Mouse (Mus musculus): Measurements from ENCODE around the gene Prph. TPM values are rescaled to one million over a fixed set of nuclear protein-coding genes. Genes with fewer than 3 reads are reported as not detected.

The Prph gene
- 5.9 and 12.6 TPM in 2 replicates for polyA plus RNA-seq (2015; fragmentation: Nextera tagmentation; extraction: Ambion mirVana)

- under 1% methylated on average over 27 of the region's 30 CpGs for WGBS
- H3K9me3 ChIP-seq (replicated peaks): no peaks in the 10 kb centered on the region
These were observed at the start of gene Prph for GRCm38 (mm10) chr15:99055040-99055439. Gene Prph, plus strand, starts transcription at chr15:99055174.

GRCm38 (mm10) chr15:99008801-99009241 lies 46.2 kb upstream of the Prph start:
- Histone ChIP-seq H3K4me3 (replicated peaks) (no peak overlapping the region), H3K27ac (peak overlapping the region; percentile 64), H3K9ac (no peak overlapping the region), H3K27me3 (no peaks in the 10 kb centered on the region), H3K9me3 (replicated peaks) (no peaks in the 10 kb centered on the region), H3K4me1 (peaks cover 11% of the 10 kb centered on the region; the same call in 1 of the 2 replicates), H3K36me3 (no peaks in the 10 kb centered on the region), H3K4me2 (no peak overlapping the region)
- WGBS: 26% methylated on average over 6 of the region's 6 CpGs
- ATAC-seq (replicated peaks; ENCODE audit: low FRiP score): no peak

More at GRCm38 (mm10) chr15:99055040-99055439, at the start of gene Prph:
- Histone ChIP-seq H3K4me3 (replicated peaks) (peak within 1 kb of the TSS; percentile 37), H3K9ac (peak within 1 kb of the TSS; percentile 22; the same call in 1 of the 2 replicates), H3K27ac (no peak within 1 kb of the TSS), H3K27me3 (peaks cover 86% of the 10 kb centered on the region), H3K4me2 (peak within 1 kb of the TSS; percentile 58), H3K36me3 (no peaks in the 10 kb centered on the region), H3K4me1 (peaks cover 41% of the 10 kb centered on the region)
- ATAC-seq (replicated peaks; ENCODE audit: low FRiP score): no peak

GRCm38 (mm10) chr15:99010896-99011295 lies 44.1 kb upstream of the Prph start:
- Histone ChIP-seq H3K27ac (no peak overlapping the region), H3K9me3 (replicated peaks) (no peaks in the 10 kb centered on the region), H3K4me3 (replicated peaks) (no peak overlapping the region), H3K36me3 (no peaks in the 10 kb centered on the region), H3K4me2 (no peak overlapping the region), H3K4me1 (peaks cover 27% of the 10 kb centered on the region; the same call in 1 of the 2 replicates), H3K27me3 (no peaks in the 10 kb centered on the region), H3K9ac (no peak overlapping the region)
- ATAC-seq (replicated peaks; ENCODE audit: low FRiP score): no peak
- 67% methylated on average over 1 of the region's 2 CpGs for WGBS

- H3K9ac ChIP-seq: no peak overlapping the region
- no peaks in the 10 kb centered on the region for H3K9me3 ChIP-seq (replicated peaks)
- ATAC-seq (replicated peaks; ENCODE audit: low FRiP score): no peak
- no peaks in the 10 kb centered on the region for H3K36me3 ChIP-seq
- no peaks in the 10 kb centered on the region for H3K27me3 ChIP-seq
- no peak overlapping the region for H3K4me3 ChIP-seq (replicated peaks)
- H3K27ac ChIP-seq: peak overlapping the region; percentile 41; the same call in 1 of the 2 replicates
- 51% methylated on average over 3 of the region's 3 CpGs for WGBS
- H3K4me1 ChIP-seq: peaks cover 27% of the 10 kb centered on the region; the same call in 1 of the 2 replicates
- H3K4me2 ChIP-seq: no peak overlapping the region
These were observed 43.0 kb upstream of the Prph start for GRCm38 (mm10) chr15:99011946-99012345.

- Histone ChIP-seq H3K27ac (peak overlapping the region; percentile 70), H3K9ac (no peak overlapping the region), H3K4me3 (replicated peaks) (no peak overlapping the region), H3K9me3 (replicated peaks) (no peaks in the 10 kb centered on the region), H3K36me3 (no peaks in the 10 kb centered on the region), H3K4me2 (peak overlapping the region; percentile 28), H3K27me3 (no peaks in the 10 kb centered on the region), H3K4me1 (peaks cover 47% of the 10 kb centered on the region)
- WGBS: 32% methylated on average over 9 of the region's 9 CpGs
- ATAC-seq (replicated peaks; ENCODE audit: low FRiP score): 0 out of 2 replicates have a peak, but pooled peaks have one; percentile 30
These were observed 40.4 kb upstream of the Prph start for GRCm38 (mm10) chr15:99014496-99015030.

GRCm38 (mm10) chr15:99017355-99017761 lies 37.6 kb upstream of the Prph start:
- peak; percentile 63; the same call in 1 of the 2 replicates for ATAC-seq (replicated peaks; ENCODE audit: low FRiP score)
- no peak overlapping the region for H3K9ac ChIP-seq
- H3K4me2 ChIP-seq: peak overlapping the region; percentile 12; the same call in 1 of the 2 replicates
- H3K27me3 ChIP-seq: no peaks in the 10 kb centered on the region
- WGBS: 58% methylated on average over 8 of the region's 8 CpGs
- H3K9me3 ChIP-seq (replicated peaks): no peaks in the 10 kb centered on the region
- H3K27ac ChIP-seq: peak overlapping the region; percentile 89
- no peak overlapping the region for H3K4me3 ChIP-seq (replicated peaks)
- H3K36me3 ChIP-seq: no peaks in the 10 kb centered on the region
- H3K4me1 ChIP-seq: peaks cover 46% of the 10 kb centered on the region

- ATAC-seq (replicated peaks; ENCODE audit: low FRiP score): peak; percentile 55; the same call in 1 of the 2 replicates
- no peak overlapping the region for H3K9ac ChIP-seq
- peak overlapping the region; percentile 12; the same call in 1 of the 2 replicates for H3K4me2 ChIP-seq
- 39% methylated on average over 9 of the region's 9 CpGs for WGBS
- H3K4me1 ChIP-seq: peaks cover 46% of the 10 kb centered on the region
- no peak overlapping the region for H3K4me3 ChIP-seq (replicated peaks)
- peak overlapping the region; percentile 89 for H3K27ac ChIP-seq
- H3K9me3 ChIP-seq (replicated peaks): no peaks in the 10 kb centered on the region
- H3K27me3 ChIP-seq: no peaks in the 10 kb centered on the region
- no peaks in the 10 kb centered on the region for H3K36me3 ChIP-seq
These were observed 37.0 kb upstream of the Prph start for GRCm38 (mm10) chr15:99017986-99018385.

- Histone ChIP-seq H3K4me3 (replicated peaks) (no peak overlapping the region), H3K9ac (no peak overlapping the region), H3K9me3 (replicated peaks) (no peaks in the 10 kb centered on the region), H3K36me3 (no peaks in the 10 kb centered on the region), H3K4me1 (peaks cover 46% of the 10 kb centered on the region), H3K27ac (peak overlapping the region; percentile 89), H3K27me3 (no peaks in the 10 kb centered on the region), H3K4me2 (no peak overlapping the region)
- WGBS: 73% methylated on average over 4 of the region's 4 CpGs
- ATAC-seq (replicated peaks; ENCODE audit: low FRiP score): no peak
These were observed 36.3 kb upstream of the Prph start for GRCm38 (mm10) chr15:99018630-99019029.

GRCm38 (mm10) chr15:99019436-99019835 lies 35.5 kb upstream of the Prph start:
- H3K4me3 ChIP-seq (replicated peaks): no peak overlapping the region
- no peaks in the 10 kb centered on the region for H3K36me3 ChIP-seq
- peaks cover 39% of the 10 kb centered on the region for H3K4me1 ChIP-seq
- no peak overlapping the region; the same call in 1 of the 2 replicates for H3K27ac ChIP-seq
- WGBS: 39% methylated on average over 8 of the region's 8 CpGs
- H3K9ac ChIP-seq: no peak overlapping the region
- no peaks in the 10 kb centered on the region for H3K9me3 ChIP-seq (replicated peaks)
- no peak for ATAC-seq (replicated peaks; ENCODE audit: low FRiP score)
- no peaks in the 10 kb centered on the region; the same call in 1 of the 2 replicates for H3K27me3 ChIP-seq
- H3K4me2 ChIP-seq: no peak overlapping the region

- no peaks in the 10 kb centered on the region for H3K9me3 ChIP-seq (replicated peaks)
- H3K4me3 ChIP-seq (replicated peaks): no peak overlapping the region
- WGBS: 94% methylated on average over 4 of the region's 4 CpGs
- no peak overlapping the region for H3K9ac ChIP-seq
- no peak overlapping the region for H3K27ac ChIP-seq
- peaks cover 34% of the 10 kb centered on the region for H3K4me1 ChIP-seq
- no peaks in the 10 kb centered on the region; the same call in 1 of the 2 replicates for H3K27me3 ChIP-seq
- no peak for ATAC-seq (replicated peaks; ENCODE audit: low FRiP score)
- H3K4me2 ChIP-seq: no peak overlapping the region
- H3K36me3 ChIP-seq: no peaks in the 10 kb centered on the region
These were observed 34.8 kb upstream of the Prph start for GRCm38 (mm10) chr15:99020171-99020570.

- no peak overlapping the region for H3K9ac ChIP-seq
- no peaks in the 10 kb centered on the region for H3K9me3 ChIP-seq (replicated peaks)
- no peaks in the 10 kb centered on the region; the same call in 1 of the 2 replicates for H3K27me3 ChIP-seq
- no peak overlapping the region for H3K4me3 ChIP-seq (replicated peaks)
- H3K27ac ChIP-seq: no peak overlapping the region
- ATAC-seq (replicated peaks; ENCODE audit: low FRiP score): no peak
- 96% methylated on average over 7 of the region's 7 CpGs for WGBS
- H3K36me3 ChIP-seq: no peaks in the 10 kb centered on the region
- H3K4me1 ChIP-seq: peaks cover 32% of the 10 kb centered on the region
- no peak overlapping the region for H3K4me2 ChIP-seq
These were observed 33.7 kb upstream of the Prph start for GRCm38 (mm10) chr15:99021255-99021654.

- H3K27me3 ChIP-seq: no peaks in the 10 kb centered on the region; the same call in 1 of the 2 replicates
- H3K27ac ChIP-seq: no peak overlapping the region
- no peaks in the 10 kb centered on the region for H3K9me3 ChIP-seq (replicated peaks)
- no peak overlapping the region for H3K9ac ChIP-seq
- no peak overlapping the region for H3K4me3 ChIP-seq (replicated peaks)
- peaks cover 19% of the 10 kb centered on the region for H3K4me1 ChIP-seq
- H3K4me2 ChIP-seq: no peak overlapping the region
- whole genome bisulfite sequencing: 21% methylated on average over 7 of the region's 8 CpGs
- H3K36me3 ChIP-seq: no peaks in the 10 kb centered on the region
- no peak for ATAC-seq (replicated peaks; ENCODE audit: low FRiP score)
These were observed 30.2 kb upstream of the Prph start for GRCm38 (mm10) chr15:99024668-99025314.
